Mouse (Mus musculus) thymus, adult 2 months (tissue): ENCODE results near the gene 3110040M04Rik.

Experiments used
- CTCF ChIP-seq: fragments of 200-500 bp; IDR thresholded peaks from 2 replicates; pipeline ENCODE4 v1.5.1; 2012; ENCODE audit warnings: mild to moderate bottlenecking, control low read depth, low read length, moderate library complexity, borderline replicate concordance; ENCODE audit not compliant: control insufficient read depth, poor library complexity, insufficient read depth; ENCODE audit errors: extremely low read depth
- POLR2A ChIP-seq: fragments of 200-500 bp; IDR thresholded peaks from 2 replicates; pipeline ENCODE4 v1.6.1; 2012; ENCODE audit warnings: mild to moderate bottlenecking, low read length, control low read depth, moderate library complexity; ENCODE audit not compliant: control insufficient read depth, poor library complexity, insufficient read depth; ENCODE audit errors: extremely low read depth

DNA sequence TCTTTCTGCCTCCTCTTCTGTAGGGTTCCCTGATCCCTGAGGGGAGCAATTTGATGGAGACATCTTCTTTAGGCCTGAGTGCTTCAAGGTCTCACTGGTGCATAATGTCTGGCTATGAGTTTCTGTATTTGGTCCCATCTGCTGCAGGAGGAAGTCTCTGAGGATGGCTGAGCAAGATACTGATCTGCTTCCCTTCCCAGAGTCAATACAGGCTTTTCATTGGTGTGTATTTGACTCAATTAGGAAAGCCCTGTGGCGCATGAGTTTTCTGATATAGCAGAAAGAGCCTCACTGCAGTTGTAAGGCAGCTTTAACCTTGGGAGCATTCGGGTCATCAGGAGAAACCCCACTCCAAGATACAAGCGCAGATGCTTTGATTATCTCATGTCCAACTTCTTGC, 47.8 kb upstream of the 3110040M04Rik start:
- TF ChIP-seq CTCF = no peak
- TF ChIP-seq POLR2A = no peak
